Mouse (Mus musculus): ENCODE measurements at regions not wholly inside any gene's neighbourhood (a gene's known extent, or its start where the extent isn't known, plus 50 kb on each side); places are given as distances from the start of the nearest gene placed in this dataset.

DNA sequence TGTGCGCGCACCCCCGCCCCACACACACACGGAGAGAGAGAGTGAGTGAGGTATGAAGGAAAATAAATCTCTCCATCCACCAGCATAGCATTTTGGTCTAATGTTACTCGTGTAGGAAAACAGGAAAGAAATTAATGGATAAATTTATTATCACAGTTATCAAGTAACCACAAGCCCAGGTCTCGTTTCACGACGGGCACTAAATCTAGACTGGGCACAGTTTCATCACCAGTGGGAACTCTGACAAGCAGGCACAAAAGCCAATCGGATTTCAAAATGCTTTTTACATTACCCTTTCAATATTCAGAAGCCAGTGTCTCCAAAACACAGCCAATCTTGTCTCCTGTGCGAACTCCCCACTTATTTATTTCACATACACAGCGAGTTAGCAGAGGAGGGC, 244.9 kb upstream of the Lrtm1 start:
- WGBS = 79% methylated on average over 11 of the region's 11 CpGs

DNA sequence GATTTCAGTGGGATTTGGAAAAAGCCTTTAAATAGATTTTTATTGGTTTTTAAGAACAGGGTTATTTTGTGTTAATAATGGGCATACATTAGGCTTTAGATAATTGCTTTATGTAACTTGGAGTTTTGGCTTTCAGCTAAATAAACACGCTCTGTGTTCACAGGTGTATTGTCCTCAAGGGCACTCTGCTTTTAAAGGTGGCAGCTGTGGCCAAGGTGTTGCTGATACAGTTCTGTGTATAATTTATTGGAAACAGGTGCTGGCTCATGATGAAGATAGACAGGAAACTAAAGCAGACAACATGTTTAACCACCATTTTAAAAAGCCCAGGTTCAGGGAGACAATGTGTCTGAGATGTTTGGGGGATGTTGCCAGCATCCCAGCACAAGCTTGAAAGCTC, 242.3 kb upstream of the Lrtm1 start:
- H3K27ac ChIP-seq (ENCODE audit: insufficient read depth, low read length) = no peak overlapping the region
- H3K4me3 ChIP-seq (replicated peaks; ENCODE audit: insufficient read depth, low read depth, low read length) = no peak overlapping the region
- WGBS = 94% methylated on average over 1 of the region's 1 CpGs
- TF ChIP-seq CTCF (IDR thresholded peaks at IDR 0.05; ENCODE audit: borderline replicate concordance, insufficient read depth, low read depth, low read length) = no peak
- no peak for TF ChIP-seq POLR2A (IDR thresholded peaks at IDR 0.05; ENCODE audit: borderline replicate concordance, insufficient read depth, low read length)
- H3K4me1 ChIP-seq (ENCODE audit: control insufficient read depth, insufficient read depth, low read length) = no peaks in the 10 kb centered on the region
- no peaks in the 10 kb centered on the region for H3K27me3 ChIP-seq (ENCODE audit: control insufficient read depth, insufficient read depth, low read length)
- no peak for DNase-seq

More for the DNA sequence above, 244.9 kb upstream of the Lrtm1 start:
- Histone ChIP-seq H3K4me3 (replicated peaks; ENCODE audit: insufficient read depth, low read depth, low read length) (no peak overlapping the region), H3K4me1 (ENCODE audit: control insufficient read depth, insufficient read depth, low read length) (no peaks in the 10 kb centered on the region), H3K27ac (ENCODE audit: insufficient read depth, low read length) (no peak overlapping the region), H3K27me3 (ENCODE audit: control insufficient read depth, insufficient read depth, low read length) (no peaks in the 10 kb centered on the region)
- TF ChIP-seq CTCF (IDR thresholded peaks at IDR 0.05; ENCODE audit: borderline replicate concordance, insufficient read depth, low read depth, low read length) (no peak), POLR2A (IDR thresholded peaks at IDR 0.05; ENCODE audit: borderline replicate concordance, insufficient read depth, low read length) (no peak)
- no peak for DNase-seq

DNA sequence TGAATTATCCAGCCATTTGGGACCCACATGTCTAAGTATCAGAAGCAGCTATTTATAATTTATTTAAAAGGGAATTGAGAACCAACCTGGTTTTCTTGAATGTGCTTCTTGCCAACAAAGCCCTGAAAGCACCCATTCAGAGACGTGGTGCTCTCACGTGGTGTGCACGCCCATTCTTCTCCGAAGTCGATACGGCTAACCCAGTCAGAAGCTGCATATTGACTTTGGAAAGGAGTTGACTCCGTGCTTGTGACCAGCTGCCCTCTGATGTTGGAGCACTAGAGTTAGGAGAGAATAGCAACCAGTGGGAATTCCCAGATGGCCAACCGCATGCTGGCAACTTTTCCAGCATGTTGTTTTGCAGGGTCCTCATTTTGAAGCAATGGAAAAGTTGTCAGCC, 240.2 kb upstream of the Lrtm1 start:
- TF ChIP-seq POLR2A (IDR thresholded peaks at IDR 0.05; ENCODE audit: borderline replicate concordance, insufficient read depth, low read length) = no peak
- no peak for TF ChIP-seq CTCF (IDR thresholded peaks at IDR 0.05; ENCODE audit: borderline replicate concordance, insufficient read depth, low read depth, low read length)
- Histone ChIP-seq H3K27ac (ENCODE audit: insufficient read depth, low read length) (no peak overlapping the region), H3K27me3 (ENCODE audit: control insufficient read depth, insufficient read depth, low read length) (no peaks in the 10 kb centered on the region), H3K4me3 (replicated peaks; ENCODE audit: insufficient read depth, low read depth, low read length) (no peak overlapping the region), H3K4me1 (ENCODE audit: control insufficient read depth, insufficient read depth, low read length) (no peaks in the 10 kb centered on the region)
- DNase-seq = no peak
- WGBS = 85% methylated on average over 8 of the region's 8 CpGs

DNA sequence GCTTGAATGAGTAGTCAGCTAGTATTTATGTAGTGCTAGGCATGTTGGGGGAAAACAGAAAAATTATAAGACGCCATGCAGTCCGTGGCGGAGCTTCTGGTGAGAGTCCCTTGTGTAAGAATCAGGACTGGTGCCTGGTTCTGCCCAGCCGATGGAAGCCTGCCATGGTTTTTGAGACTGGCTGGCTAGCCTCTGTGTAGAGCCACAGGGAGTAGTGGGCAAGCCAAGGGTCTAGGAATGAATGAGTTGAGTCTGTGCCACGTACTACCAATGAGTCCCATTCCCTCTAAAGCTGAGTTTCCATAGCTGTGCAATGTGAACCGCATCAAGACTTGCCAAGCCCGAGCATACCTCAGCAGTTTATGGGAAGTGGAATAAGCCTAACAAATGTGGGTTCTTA, 236.3 kb upstream of the Lrtm1 start:
- Histone ChIP-seq H3K27me3 (ENCODE audit: control insufficient read depth, insufficient read depth, low read length) (no peaks in the 10 kb centered on the region), H3K4me1 (ENCODE audit: control insufficient read depth, insufficient read depth, low read length) (peaks cover 7% of the 10 kb centered on the region), H3K27ac (ENCODE audit: insufficient read depth, low read length) (no peak overlapping the region), H3K4me3 (replicated peaks; ENCODE audit: insufficient read depth, low read depth, low read length) (no peak overlapping the region)
- WGBS = 40% methylated on average over 7 of the region's 7 CpGs
- DNase-seq = peak; percentile 16 to 46
- TF ChIP-seq CTCF (IDR thresholded peaks at IDR 0.05; ENCODE audit: borderline replicate concordance, insufficient read depth, low read depth, low read length) = no peak

DNA sequence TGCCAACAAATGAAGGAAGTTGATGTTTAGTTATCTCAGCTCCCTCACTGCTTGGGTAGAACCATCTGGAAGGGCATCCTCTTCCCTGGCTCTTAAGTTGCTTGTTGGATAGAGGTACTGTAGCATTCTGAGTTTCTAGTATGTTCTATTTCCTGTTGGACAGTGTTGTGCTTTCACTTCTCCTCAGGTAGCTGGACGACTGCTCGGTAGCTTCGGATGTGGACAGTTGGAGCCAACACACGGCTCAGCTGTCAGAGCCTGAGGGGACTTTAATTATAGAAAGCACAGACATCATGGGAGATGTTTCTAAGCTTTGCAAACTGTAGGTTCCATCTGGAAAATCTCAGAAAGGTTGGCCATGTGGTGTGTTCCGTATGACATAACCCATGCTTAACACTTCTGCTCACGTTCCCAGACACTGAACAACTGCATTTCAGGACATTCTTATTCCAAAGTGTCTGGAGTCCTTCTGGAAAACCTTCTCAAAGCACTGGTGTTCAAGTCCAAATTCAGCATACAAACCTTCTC, 233.8 kb upstream of the Lrtm1 start:
- H3K4me1 ChIP-seq (ENCODE audit: control insufficient read depth, insufficient read depth, low read length) = peaks cover 7% of the 10 kb centered on the region
- H3K27ac ChIP-seq (ENCODE audit: insufficient read depth, low read length) = no peak overlapping the region
- peak in 1 of 2 experiments; percentile 37 for DNase-seq
- no peaks in the 10 kb centered on the region for H3K27me3 ChIP-seq (ENCODE audit: control insufficient read depth, insufficient read depth, low read length)
- TF ChIP-seq POLR2A (IDR thresholded peaks at IDR 0.05; ENCODE audit: borderline replicate concordance, insufficient read depth, low read length) = no peak
- TF ChIP-seq CTCF (IDR thresholded peaks at IDR 0.05; ENCODE audit: borderline replicate concordance, insufficient read depth, low read depth, low read length) = no peak
- WGBS = 25% methylated on average over 6 of the region's 6 CpGs
- no peak overlapping the region for H3K4me3 ChIP-seq (replicated peaks; ENCODE audit: insufficient read depth, low read depth, low read length)

DNA sequence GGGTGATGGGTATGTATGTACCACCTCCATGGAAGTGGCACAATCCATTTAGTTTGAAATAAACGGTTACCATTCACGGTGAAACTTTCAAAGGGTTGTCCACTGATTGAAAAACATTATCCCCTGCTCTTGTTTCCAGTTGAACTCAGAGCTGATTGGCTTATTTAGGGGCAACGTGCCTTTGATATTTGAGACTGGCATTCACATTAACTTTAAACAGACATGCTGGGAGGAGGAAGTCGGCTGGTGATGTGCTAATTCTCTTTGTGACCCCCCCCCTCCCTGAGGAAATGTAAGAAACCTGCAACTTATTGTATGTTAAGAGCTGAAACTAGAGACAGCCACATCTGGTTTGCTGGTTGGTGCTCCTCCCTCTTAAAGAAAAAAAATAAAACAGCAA, 219.7 kb upstream of the Lrtm1 start:
- no peaks in the 10 kb centered on the region for H3K4me1 ChIP-seq (ENCODE audit: control insufficient read depth, insufficient read depth, low read length)
- TF ChIP-seq CTCF (IDR thresholded peaks at IDR 0.05; ENCODE audit: borderline replicate concordance, insufficient read depth, low read depth, low read length) (no peak), POLR2A (IDR thresholded peaks at IDR 0.05; ENCODE audit: borderline replicate concordance, insufficient read depth, low read length) (no peak)
- no peak overlapping the region for H3K27ac ChIP-seq (ENCODE audit: insufficient read depth, low read length)
- no peaks in the 10 kb centered on the region for H3K27me3 ChIP-seq (ENCODE audit: control insufficient read depth, insufficient read depth, low read length)
- WGBS = 20% methylated on average over 4 of the region's 4 CpGs
- H3K4me3 ChIP-seq (replicated peaks; ENCODE audit: insufficient read depth, low read depth, low read length) = no peak overlapping the region
- DNase-seq = no peak

DNA sequence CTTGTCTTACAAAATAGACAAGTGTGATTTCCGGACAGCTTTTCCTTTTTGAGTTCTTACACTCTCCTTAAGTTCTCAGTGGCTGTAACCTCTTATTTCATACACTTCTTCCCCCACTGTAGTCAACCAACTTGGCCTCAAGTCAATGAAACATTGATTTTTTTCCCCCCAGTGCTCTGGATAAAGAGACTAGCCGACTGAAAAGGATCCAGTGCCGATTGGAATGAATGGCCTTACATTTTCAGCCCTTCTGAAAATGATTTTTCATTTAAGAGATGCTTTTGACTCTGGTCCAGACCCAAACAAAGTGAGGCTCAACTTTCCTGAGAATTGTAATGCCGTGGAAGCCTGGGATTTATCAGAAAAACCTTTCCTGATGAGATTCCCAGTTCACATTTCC, 216.3 kb upstream of the Lrtm1 start:
- no peak for DNase-seq
- no peaks in the 10 kb centered on the region for H3K27me3 ChIP-seq (ENCODE audit: control insufficient read depth, insufficient read depth, low read length)
- H3K4me1 ChIP-seq (ENCODE audit: control insufficient read depth, insufficient read depth, low read length) = no peaks in the 10 kb centered on the region
- H3K27ac ChIP-seq (ENCODE audit: insufficient read depth, low read length) = no peak overlapping the region
- TF ChIP-seq POLR2A (IDR thresholded peaks at IDR 0.05; ENCODE audit: borderline replicate concordance, insufficient read depth, low read length) (no peak), CTCF (IDR thresholded peaks at IDR 0.05; ENCODE audit: borderline replicate concordance, insufficient read depth, low read depth, low read length) (no peak)
- WGBS = 59% methylated on average over 4 of the region's 4 CpGs
- H3K4me3 ChIP-seq (replicated peaks; ENCODE audit: insufficient read depth, low read depth, low read length) = no peak overlapping the region

DNA sequence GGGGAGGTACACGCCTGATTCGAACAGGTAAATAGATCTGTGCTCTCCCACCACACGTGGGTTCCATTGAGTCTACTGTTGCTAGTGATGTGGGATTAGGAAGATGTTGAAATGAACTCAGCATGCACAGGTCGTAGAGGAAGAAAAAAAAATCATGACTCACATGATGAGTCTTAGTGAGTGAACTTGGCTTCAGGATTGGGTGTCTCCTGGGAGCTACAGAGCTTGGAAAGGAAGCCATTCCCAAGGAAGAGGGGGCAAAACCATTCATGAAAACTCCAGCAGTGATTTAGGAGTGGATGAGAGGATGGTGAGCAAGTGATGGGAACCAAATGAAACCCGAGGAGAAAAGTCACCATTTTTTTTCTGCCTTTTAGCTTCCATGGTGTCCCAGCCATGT, 215.9 kb upstream of the Lrtm1 start:
- no peak overlapping the region for H3K4me3 ChIP-seq (replicated peaks; ENCODE audit: insufficient read depth, low read depth, low read length)
- H3K27me3 ChIP-seq (ENCODE audit: control insufficient read depth, insufficient read depth, low read length) = no peaks in the 10 kb centered on the region
- TF ChIP-seq POLR2A (IDR thresholded peaks at IDR 0.05; ENCODE audit: borderline replicate concordance, insufficient read depth, low read length) = no peak
- no peak for TF ChIP-seq CTCF (IDR thresholded peaks at IDR 0.05; ENCODE audit: borderline replicate concordance, insufficient read depth, low read depth, low read length)
- no peak for DNase-seq
- no peak overlapping the region for H3K27ac ChIP-seq (ENCODE audit: insufficient read depth, low read length)
- WGBS = 79% methylated on average over 5 of the region's 5 CpGs
- no peaks in the 10 kb centered on the region for H3K4me1 ChIP-seq (ENCODE audit: control insufficient read depth, insufficient read depth, low read length)

Data from cerebellum, adult 2 months (tissue).